Mouse (Mus musculus) thymus, postnatal 0 days (tissue): Measurements from ENCODE around the gene Adat1. TPM values are rescaled to one million over a fixed set of nuclear protein-coding genes. Genes with fewer than 3 reads are reported as not detected.

Experiments used
- DNase-seq: peaks from one replicate; pipeline ENCODE4 v3.0.0-alpha.2; 2015; ENCODE audit warnings: low spot score
- polyA plus RNA-seq: library from polyadenylated mRNA; unstranded; fragments of >200 nt; fragmentation: Nextera tagmentation; extraction: Ambion mirVana; gene quantifications from 2 replicates; pipeline ENCODE4 v1.2.1, GENCODE M21; 2015

The Adat1 gene
- polyA plus RNA-seq, 1 experiment from 2014 or later = 5.4 TPM

DNA sequence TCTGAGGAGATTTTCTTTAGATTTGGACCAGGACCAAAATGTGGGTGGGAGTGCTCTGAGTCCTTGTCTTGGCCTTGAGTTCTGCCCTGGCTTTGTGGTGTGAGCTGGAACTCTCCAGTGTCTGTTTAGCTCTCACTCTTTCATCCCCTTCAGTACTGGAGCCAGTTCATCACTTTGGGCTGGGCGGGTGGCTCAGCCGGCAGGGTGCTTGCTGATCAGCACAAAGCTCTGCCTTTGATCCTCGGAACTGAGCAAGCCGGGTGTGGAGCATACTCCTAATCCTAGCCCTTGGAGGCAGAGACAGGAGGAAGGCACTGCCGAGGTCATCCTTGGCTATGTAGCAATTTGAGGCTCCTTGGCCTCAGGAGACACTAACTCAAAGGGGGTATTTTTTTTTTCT, 23.1 kb downstream of the Adat1 start:
- no peak for DNase-seq

DNA sequence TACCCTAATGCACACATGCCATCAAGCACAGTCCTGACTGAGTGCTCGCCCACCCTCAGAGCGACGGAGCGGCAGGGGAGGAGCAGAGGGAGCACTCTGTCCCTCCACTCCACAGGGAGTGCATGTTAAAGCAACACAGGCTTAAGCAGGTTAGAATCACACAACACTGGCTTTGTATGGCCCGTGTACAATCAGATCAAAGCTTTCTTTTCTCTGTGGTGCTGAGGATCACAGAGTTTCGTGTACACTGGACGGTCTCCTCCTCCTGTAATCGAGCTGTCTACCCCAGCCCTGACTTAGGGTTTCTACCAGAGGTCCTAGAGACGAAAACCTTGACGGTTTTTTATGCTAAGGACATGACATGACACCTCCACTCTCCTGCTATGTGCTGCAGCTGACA, 23.6 kb downstream of the Adat1 start:
- DNase-seq = no peak

DNA sequence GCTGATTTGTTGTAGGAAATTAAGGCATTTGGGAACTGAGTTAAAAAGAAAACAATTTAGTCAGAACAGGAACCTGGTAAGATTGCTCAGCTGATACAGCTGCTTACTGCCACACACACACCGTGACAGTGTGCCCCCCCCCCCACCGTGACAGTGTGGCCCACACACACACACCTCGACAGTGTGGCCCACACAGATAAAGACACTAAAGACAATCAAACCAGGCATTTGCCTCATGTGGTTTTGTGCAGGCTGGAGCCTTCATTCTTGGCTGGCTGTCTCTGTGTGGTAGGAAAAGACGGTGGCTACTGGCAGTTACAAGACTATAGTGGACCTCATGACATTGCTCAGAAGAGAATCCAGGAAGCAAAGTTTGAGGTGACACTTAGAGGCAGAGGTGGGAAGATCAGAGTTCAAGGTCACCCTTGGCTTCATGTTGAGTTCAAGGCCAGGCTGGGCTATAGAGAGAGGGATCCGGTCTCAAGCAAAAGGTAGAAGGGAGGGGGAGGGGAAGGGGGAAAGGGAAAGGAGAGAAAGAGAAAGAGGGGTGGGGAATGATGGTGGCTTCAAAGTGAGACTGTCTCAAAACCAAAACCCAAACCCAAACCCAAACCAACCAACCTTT, 24.7 kb downstream of the Adat1 start:
- DNase-seq = no peak

DNA sequence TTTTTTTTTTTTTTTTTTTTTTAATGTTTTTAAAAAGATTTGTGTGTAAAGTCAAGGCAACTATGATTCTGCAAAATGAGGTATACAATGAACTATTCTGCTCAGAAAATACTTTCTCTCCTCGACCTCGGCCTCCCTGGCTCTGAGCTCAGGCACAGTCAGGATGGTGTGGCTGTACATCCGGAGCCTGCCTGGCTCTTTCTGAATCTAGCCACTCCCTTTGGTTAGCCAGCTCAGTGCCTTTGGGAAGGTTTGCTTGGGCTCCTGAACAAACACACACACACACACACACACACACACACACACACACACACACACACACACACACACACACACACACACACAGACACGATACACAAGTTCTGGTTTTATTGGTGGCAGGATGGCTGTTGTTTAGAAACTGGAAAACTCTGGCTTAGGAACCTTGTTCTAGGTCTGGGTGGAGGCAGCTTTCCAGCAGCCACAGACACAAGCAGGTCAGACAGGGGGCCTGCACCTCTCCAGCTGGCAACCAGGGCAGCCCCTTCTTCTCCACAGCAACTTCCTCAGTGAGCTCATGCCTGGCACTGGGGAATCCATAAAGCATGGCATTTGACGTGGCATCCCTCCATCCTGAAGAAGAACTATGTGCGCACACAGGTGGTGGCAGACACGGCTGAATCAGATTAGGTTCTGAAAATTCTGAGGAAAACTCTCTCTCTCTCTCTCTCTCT, 27.1 kb downstream of the Adat1 start:
- no peak for DNase-seq

DNA sequence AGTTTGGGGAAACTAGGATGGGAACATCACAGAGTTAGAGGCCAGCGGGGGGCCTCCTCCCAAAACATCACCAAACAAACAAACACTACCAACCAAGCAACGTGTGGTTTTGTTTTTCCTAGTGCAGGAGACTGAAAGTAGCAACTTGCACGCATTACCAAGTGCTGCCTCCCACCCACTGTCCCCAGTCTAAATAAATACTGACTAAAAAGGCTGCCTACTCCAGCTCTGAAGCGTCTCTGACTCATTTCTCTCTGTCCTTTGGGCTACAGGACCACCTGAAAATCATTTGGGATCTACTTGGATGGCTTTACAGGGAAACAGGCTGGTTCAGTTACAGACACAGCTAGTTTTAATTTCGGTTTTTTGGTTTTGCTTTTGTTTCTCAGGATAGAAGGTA, 27.8 kb downstream of the Adat1 start:
- no peak for DNase-seq

DNA sequence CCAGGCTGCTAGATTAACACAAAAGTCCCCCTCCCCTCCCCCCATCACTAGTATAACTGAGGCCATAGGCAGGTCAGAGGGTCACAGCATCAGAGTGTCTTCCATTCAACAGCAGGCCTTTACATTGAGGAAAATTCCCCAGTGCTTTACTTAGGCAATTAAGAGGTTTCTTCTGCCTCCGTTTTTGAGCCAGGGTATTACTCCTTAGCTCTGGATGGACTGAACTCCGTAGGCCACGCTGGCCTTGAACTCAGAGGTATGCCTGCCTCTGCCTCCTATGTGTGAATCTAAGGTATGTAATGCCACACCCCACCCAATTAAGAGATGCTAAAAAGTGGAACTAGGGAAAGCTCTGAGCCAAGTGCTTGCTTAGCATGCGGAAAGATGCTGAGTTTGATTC, 28.6 kb downstream of the Adat1 start:
- no peak for DNase-seq

DNA sequence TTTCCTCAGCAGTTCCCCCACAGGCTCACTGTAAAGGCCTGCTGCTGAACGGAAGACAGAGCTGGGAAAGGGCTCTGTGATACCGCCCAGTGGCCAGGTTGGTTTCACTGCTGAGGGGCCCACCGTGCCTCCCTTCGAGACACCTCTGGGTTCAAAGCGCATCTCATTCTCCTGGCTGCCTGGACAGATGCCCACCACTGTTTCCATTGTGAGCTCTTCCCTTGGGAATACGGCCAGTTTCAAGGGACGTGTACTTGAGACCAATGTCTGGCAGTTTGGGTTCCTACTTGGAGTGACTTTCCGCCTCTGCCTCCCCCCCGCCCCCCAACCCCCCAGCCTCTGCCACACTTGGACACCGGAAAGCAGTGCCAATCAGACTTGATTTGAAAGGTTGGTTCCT, 29.0 kb downstream of the Adat1 start:
- no peak for DNase-seq

DNA sequence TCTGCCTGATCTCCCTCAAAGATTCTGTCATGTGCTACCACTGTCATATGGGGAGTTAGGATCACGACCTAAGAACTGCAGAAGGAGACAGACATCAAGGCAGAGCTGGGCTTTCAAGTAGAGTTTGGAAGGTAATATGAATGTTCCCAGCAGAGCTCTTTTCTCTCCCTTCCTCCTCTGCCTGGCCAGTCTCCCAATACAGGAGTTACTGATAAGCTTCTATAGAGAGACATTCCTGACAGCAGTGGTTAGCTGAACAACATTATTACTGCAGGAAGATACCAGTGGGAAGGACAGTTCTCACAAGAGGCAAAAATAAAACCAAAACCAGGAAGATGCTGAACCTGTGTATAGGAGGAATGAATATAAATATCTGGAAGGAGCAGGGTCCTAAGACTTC, 29.5 kb downstream of the Adat1 start:
- DNase-seq = no peak

DNA sequence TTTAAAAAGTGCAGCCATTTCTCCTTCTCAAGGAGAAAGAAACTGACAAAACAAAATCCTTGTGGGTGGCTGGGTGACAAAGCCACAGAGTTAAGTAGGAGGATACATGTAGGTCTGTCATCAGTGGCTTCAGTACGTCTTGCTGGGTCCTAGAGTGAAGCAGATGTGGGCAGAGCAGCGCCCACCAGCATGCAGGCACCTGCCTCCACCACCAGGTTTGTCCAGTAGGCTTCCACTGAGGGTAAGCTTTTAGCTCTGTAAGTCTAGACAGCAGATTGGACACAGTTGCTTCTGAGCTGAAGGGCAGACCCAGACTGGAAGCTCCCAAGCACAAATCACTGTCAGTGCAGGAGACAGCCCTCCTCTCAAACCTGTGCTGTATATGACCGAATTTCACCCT, 30.8 kb downstream of the Adat1 start:
- DNase-seq = no peak

DNA sequence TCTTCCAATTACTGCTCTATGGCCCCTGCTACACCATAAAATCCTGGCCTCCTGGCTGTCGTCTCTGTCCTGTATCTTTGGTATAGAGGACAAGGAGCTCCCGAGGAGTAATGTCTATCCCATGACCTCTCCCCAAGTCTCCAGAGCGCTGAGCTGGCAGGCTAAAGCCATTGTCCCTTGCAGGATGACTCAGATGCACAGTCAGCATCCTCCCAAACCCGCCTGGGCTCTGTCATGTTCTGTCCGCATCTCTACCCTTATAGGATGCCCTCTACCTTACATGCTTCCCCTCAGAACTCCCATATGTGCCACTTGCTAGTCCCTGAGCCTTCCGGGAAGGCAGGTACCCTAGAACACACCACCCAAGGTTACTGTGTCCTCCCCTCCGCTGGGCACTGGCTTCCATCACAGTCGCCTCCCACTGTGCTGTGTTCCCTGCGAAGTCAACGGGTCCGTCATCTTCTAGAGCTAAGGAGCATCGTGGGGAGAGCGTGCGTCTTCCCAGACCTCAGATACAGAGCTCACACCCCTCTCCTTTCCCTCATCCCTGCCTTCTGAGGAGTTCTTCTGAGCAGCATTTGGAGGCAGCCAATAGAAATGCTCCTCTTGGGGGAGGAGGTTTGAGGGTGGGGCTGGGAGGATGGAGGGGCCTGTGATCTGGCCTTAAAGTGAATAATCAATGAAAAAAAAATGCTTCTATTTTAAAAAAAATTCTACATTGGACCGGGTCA, 31.3 kb downstream of the Adat1 start:
- no peak for DNase-seq

DNA sequence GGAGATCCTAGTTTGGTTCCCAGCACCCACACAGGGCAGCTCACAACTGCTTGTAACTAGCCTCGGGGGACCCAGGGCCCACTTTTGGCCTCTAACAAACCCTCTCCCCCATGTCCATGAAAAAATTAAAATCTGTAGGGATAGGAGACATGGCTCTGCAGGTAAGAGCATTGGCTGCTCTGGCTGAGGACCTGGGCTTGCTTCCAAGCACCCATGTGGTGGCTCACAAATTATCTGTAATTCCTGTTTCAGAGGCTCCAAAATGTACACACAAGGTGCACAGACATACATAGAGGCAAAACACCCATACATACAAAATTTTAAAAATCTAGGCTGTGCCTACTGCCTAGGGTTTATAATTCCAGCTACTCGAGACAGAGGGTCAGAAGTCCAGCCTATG, 34.9 kb downstream of the Adat1 start:
- no peak for DNase-seq

DNA sequence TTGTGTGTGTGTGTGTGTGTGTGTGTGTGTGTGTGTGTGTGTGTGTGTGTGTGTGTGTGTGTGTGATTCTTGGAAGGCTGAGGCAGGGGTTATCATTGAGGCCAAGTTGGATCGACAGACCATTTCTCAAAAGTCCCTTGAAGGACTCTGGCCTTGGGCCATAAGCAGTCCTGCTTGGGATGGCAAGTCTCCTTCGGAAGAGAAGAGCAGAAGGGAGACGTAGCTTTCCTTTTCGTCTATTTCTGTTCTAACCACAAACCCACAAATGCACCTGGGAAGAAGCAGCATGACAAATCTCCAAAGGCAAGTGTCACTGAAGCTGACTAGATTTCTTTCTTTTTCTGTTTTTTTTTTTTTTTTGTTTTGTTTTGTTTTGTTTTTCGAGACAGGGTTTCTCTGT, 36.2 kb downstream of the Adat1 start:
- peak; percentile 49 for DNase-seq

DNA sequence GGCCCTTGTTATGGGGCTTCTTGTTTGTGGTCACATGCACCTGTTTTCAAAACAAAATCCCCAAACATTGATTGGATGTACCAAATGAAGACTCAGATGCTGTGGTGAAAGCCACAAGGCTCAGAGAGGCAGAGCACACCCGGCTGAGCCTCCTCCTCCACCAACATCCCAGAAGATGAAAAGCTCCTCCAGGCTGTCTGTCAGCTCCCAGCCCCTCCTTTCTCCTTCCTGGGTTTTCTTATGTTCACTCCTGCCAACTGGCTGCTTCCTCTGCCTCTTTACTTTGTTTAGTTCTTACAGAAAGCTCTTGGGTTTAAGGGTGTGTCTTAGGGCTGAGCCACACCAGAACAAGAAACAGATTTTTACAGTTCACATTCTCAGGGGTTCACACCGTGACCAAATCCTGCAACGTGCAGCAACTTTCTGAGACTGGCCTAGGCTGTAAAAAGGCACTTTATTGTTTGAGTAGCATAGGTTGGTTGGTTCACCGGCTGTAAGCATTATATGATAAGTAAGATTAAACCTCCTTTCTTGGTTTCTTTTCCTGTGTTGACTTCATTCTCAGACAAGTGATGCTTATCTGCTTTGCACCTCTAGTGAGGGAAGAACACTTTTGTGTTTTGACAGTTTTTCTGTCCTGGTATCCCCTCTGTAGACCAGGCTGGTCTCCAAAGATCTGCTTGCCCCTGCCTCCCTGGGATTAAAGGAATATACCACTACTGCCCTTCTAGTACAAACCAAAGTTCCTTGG, 37.1 kb downstream of the Adat1 start:
- peak; percentile 26 for DNase-seq

DNA sequence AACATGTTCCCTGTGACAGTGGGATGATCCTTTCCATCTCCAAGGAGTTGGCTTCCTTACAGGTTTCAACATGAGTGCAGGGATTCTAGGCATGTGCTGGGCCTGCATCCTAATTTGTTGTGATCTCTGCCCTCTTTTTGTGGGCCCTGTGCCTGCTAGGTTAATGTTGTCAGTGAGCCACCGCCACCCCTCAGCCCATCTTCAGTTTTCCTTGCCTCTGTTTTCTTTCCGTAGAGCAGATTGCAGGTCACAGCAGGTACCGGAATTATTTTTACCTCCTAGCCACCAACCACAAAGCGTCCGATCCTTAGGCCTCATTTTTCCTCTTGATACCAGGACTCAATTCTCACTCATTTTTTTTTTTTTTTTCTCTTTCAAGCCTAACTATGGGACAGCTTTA, 40.2 kb downstream of the Adat1 start:
- no peak for DNase-seq

DNA sequence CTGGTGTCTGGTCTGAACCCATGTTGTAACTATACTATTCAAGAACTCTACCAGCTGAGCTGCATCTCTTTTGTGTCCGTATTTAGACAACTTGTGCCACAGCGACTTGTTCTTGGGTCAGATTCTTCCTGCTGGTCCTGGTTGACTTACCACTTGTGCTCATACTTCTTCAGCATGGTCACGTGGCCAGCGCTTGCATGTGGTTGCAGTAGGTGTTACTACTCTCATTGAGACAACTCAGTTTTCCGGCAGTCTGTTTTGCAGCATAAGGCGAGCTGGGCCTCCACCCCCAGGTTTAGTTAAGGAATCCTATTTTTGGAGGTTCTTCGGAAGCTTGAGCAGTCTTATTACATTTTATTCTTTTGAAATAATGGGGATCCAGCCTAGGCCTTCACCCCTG, 40.8 kb downstream of the Adat1 start:
- DNase-seq = no peak

DNA sequence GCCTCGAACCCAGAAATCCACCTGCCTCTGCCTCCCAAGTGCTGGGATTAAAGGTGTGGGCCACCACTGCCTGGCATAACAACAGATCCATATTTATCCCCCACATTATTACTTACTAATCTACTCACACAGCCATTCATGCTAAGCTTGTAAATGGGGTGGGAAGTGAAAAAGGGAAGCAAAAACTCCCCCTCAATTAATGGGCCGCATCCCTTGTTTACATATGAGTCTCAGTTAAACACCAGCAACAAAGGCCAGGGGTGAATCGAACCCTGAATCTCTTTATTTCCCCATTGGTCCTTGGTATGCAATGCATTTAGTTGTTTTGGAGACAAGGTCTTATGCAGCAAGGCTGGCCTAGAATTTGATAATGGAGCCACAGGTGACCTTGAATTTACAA, 41.3 kb downstream of the Adat1 start:
- DNase-seq = no peak

DNA sequence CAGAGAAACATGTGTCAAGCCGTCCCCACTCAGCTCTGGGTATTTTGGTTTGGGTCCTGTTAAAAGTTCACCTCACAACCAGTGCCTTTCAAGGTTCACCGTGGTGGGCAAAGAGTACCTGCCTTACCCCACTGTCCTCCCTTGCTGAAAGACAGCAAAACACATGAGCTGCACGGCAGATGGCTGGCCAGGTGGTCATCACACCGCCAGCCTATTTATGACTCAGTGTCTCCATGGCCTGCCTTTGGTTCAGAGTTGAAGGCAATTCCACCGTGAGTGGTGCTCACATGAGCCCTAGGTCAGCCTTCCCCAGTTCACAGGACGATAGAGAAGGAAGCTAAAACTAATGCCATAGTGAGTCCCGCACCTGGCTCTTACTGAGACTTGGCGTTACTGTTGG, 44.1 kb downstream of the Adat1 start:
- no peak for DNase-seq

DNA sequence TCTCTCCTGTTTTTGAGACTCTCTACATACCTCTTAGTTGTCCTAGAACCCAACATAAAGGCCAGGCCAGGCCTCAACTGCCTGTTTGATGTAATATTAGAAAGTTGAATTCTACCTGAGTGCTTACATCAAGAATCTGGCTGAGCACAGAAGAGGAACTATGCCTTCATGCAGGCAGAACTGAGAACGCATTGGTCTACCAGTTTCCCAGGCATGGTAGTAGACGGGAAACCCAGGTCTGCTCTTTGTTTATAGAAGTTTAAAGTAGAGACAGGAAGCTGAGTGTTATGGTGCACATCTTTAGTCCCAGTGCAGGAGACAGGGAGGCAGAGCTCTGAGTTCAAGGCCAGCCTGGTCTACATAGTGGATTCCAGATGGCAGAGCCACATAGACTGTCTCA, 45.0 kb downstream of the Adat1 start:
- DNase-seq = no peak

DNA sequence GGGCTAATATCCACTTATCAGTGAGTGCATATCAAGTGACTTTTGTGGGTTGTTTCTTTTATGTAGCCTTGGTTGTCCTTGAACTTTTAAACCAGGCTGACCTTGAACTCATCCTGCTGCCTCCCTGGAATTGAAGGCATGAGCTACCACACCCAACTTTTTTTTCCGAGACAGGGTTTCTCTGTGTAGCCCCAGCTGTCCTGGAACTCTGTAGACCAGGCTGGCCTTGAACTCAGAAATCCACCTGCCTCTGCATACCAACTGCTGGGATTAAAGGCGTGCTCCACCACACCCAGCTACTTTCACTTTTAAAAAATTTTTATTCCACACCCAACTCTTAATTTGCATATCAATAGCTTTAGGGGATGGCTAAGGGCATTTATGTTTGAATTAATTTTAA, 48.6 kb downstream of the Adat1 start:
- DNase-seq = no peak

DNA sequence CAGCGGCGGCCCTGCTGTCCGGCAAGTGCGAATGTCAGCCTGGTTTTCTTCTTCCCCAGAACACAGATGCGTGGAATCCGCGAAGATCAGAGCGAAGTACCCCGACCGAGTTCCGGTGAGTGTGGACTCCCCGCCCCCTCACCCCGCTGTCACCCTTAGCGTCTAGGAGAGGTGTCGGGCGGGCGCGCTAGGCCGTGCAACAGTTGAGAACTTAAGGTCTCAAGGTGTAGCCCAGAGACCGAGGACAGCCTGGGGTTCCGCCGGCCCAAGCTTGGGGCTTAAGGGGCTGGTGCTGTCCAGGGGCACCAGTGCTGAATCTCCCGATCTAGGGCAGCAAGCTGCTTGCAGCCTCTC, 51.0 kb downstream of the Adat1 start:
- DNase-seq = peak; percentile 55

DNA sequence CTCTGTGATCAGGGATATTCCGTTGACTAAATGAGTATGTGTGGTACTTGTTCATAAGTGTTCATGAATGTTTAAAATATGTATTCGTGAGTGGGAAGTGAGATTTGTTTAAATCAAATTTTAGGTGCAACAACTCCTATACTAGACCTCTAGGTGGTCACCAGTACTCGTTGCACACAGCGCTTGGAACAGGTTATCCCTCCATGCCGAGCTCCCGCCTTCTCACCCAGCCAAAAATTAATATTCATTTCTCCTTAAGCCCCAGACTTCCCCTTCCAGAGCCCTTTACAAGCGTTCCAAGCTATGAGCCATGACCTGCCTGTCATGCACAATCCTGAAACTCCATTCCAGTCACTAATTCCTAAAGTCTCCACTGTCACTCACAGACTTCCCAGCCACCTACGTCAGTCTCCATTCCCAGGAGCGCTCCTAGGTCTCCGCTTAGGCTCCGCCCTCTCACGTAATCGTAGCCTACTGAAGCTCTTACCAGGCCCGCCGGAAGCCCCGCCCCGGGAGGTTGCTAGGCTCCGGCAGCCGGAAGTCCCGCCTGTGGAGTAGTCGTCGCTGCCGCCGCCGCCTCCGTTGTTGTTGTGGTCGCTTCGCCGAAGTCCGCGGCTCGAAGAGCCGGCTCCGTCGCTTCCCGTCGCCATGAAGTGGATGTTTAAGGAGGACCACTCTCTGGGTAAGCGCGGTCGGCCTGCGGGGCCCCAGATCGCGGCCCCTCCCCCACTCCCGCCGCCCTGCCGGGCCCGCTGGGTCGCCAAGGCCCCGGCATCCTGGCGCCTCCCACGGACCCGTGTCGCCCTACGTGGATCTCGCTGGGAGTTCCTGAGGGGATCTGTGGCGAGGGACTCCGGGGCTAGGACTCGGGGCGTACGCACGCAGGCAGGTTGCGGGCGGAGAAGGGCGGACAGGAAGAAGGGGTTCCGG, 51.7 kb downstream of the Adat1 start, which contains the start of gene Gabarapl2:
TSS of gene Gabarapl2 (plus strand) at position 533 of the 930 bp plus-strand sequence.
- peak; percentile 94 for DNase-seq
